Mouse (Mus musculus): Measurements from ENCODE around the gene Ncoa7. TPM values are rescaled to one million over a fixed set of nuclear protein-coding genes. Genes with fewer than 3 reads are reported as not detected.
"Not testable (repeated sequence)": the region's sequence is repeated elsewhere in the genome, so short reads cannot be mapped to it uniquely, and the experiment has no call there.

Gene Ncoa7
- total and polyA plus RNA-seq, 2 experiments from 2014 or later = 1.3 to 6.5 TPM

- H3K27me3 ChIP-seq (ENCODE audit: control insufficient read depth, insufficient read depth, low read length) = no peaks in the 10 kb centered on the region
- WGBS = 69% methylated on average over 2 of the region's 2 CpGs
- DNase-seq (ENCODE audit: low spot score) (no peak), ATAC-seq (ENCODE audit: insufficient read depth, low read depth) (no peak)
- no peaks in the 10 kb centered on the region for H3K9me3 ChIP-seq (replicated peaks; ENCODE audit: control insufficient read depth, low read length)
- TF ChIP-seq CTCF (IDR thresholded peaks at IDR 0.05; ENCODE audit: low read depth) (no peak), EP300 (IDR thresholded peaks at IDR 0.05; ENCODE audit: low read depth) (no peak)
- H3K36me3 ChIP-seq (replicated peaks; ENCODE audit: control insufficient read depth, insufficient read depth, low read length) = peaks cover 9% of the 10 kb centered on the region
- no peak overlapping the region for H3K9ac ChIP-seq (replicated peaks; ENCODE audit: low read depth, low read length)
- H3K4me3 ChIP-seq (ENCODE audit: low read depth, low read length) = no peak overlapping the region
- H3K27ac ChIP-seq (ENCODE audit: low read depth) = no peak overlapping the region
- H3K4me2 ChIP-seq (ENCODE audit: low read depth, low read length) = no peak overlapping the region
- H3K4me1 ChIP-seq (ENCODE audit: control insufficient read depth, insufficient read depth) = no peaks in the 10 kb centered on the region
Measured at GRCm38 (mm10) chr10:30647681-30648080, 155.4 kb downstream of the Ncoa7 start.

DNA sequence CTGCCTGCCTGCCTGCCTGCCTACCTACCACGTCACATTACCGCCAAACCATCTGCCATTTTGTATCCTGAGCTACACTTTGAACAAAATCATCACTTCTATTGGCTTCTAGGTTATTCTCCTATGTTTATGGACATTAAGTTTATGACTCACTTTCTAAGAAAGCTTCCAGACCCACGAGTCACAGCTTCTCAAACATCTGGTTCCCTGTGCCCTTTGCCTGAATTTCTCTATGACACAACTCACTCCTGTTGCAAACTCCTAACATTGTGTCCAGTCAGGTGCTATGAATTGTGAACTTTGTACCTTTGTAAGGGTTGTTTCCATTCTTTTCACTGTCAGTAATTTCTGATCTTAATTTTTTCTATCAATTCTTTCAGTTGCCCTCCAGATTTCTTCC, 164.9 kb downstream of the Ncoa7 start:
- H3K36me3 ChIP-seq (replicated peaks; ENCODE audit: control insufficient read depth, insufficient read depth, low read length) = no peaks in the 10 kb centered on the region
- no peak overlapping the region for H3K4me2 ChIP-seq (ENCODE audit: low read depth, low read length)
- H3K27me3 ChIP-seq (ENCODE audit: control insufficient read depth, insufficient read depth, low read length) = no peaks in the 10 kb centered on the region
- WGBS = 82% methylated on average over 3 of the region's 3 CpGs
- no peak for DNase-seq (ENCODE audit: low spot score)
- ATAC-seq (ENCODE audit: insufficient read depth, low read depth) = no peak
- no peak overlapping the region for H3K9ac ChIP-seq (replicated peaks; ENCODE audit: low read depth, low read length)
- TF ChIP-seq CTCF (IDR thresholded peaks at IDR 0.05; ENCODE audit: low read depth) (no peak), EP300 (IDR thresholded peaks at IDR 0.05; ENCODE audit: low read depth) (no peak)
- H3K4me1 ChIP-seq (ENCODE audit: control insufficient read depth, insufficient read depth) = no peaks in the 10 kb centered on the region
- no peak overlapping the region for H3K4me3 ChIP-seq (ENCODE audit: low read depth, low read length)
- no peak overlapping the region for H3K27ac ChIP-seq (ENCODE audit: low read depth)
- no peaks in the 10 kb centered on the region for H3K9me3 ChIP-seq (replicated peaks; ENCODE audit: control insufficient read depth, low read length)

- H3K27ac ChIP-seq (ENCODE audit: low read depth); H3K4me1 ChIP-seq (ENCODE audit: control insufficient read depth, insufficient read depth); H3K9me3 ChIP-seq (replicated peaks; ENCODE audit: control insufficient read depth, low read length); H3K4me2 ChIP-seq (ENCODE audit: low read depth, low read length); H3K27me3 ChIP-seq (ENCODE audit: control insufficient read depth, insufficient read depth, low read length); H3K36me3 ChIP-seq (replicated peaks; ENCODE audit: control insufficient read depth, insufficient read depth, low read length); DNase-seq (ENCODE audit: low spot score); ATAC-seq (ENCODE audit: insufficient read depth, low read depth); H3K4me3 ChIP-seq (ENCODE audit: low read depth, low read length); H3K9ac ChIP-seq (replicated peaks; ENCODE audit: low read depth, low read length): not testable (repeated sequence)
- WGBS = 77% methylated on average over 1 of the region's 1 CpGs
Measured at GRCm38 (mm10) chr10:30636474-30637154, 166.5 kb downstream of the Ncoa7 start.

GRCm38 (mm10) chr10:30632718-30633117, 170.4 kb downstream of the Ncoa7 start:
- 80% methylated on average over 1 of the region's 1 CpGs for WGBS
- no peak for ATAC-seq (ENCODE audit: insufficient read depth, low read depth)

GRCm38 (mm10) chr10:30629977-30630376, 173.1 kb downstream of the Ncoa7 start:
- TF ChIP-seq EP300 (IDR thresholded peaks at IDR 0.05; ENCODE audit: low read depth) (no peak), CTCF (IDR thresholded peaks at IDR 0.05; ENCODE audit: low read depth) (no peak)
- Histone ChIP-seq H3K4me2 (ENCODE audit: low read depth, low read length) (no peak overlapping the region), H3K36me3 (replicated peaks; ENCODE audit: control insufficient read depth, insufficient read depth, low read length) (no peaks in the 10 kb centered on the region), H3K4me3 (ENCODE audit: low read depth, low read length) (no peak overlapping the region), H3K27me3 (ENCODE audit: control insufficient read depth, insufficient read depth, low read length) (no peaks in the 10 kb centered on the region), H3K9ac (replicated peaks; ENCODE audit: low read depth, low read length) (no peak overlapping the region), H3K27ac (ENCODE audit: low read depth) (no peak overlapping the region), H3K9me3 (replicated peaks; ENCODE audit: control insufficient read depth, low read length) (no peaks in the 10 kb centered on the region), H3K4me1 (ENCODE audit: control insufficient read depth, insufficient read depth) (no peaks in the 10 kb centered on the region)
- ATAC-seq (ENCODE audit: insufficient read depth, low read depth) (no peak), DNase-seq (ENCODE audit: low spot score) (no peak)

More at GRCm38 (mm10) chr10:30632718-30633117, 170.4 kb downstream of the Ncoa7 start:
- H3K4me3 ChIP-seq (ENCODE audit: low read depth, low read length) = no peak overlapping the region
- H3K9me3 ChIP-seq (replicated peaks; ENCODE audit: control insufficient read depth, low read length) = no peaks in the 10 kb centered on the region
- no peaks in the 10 kb centered on the region for H3K4me1 ChIP-seq (ENCODE audit: control insufficient read depth, insufficient read depth)
- H3K27ac ChIP-seq (ENCODE audit: low read depth) = no peak overlapping the region
- H3K9ac ChIP-seq (replicated peaks; ENCODE audit: low read depth, low read length) = no peak overlapping the region
- no peaks in the 10 kb centered on the region for H3K27me3 ChIP-seq (ENCODE audit: control insufficient read depth, insufficient read depth, low read length)
- H3K36me3 ChIP-seq (replicated peaks; ENCODE audit: control insufficient read depth, insufficient read depth, low read length) = no peaks in the 10 kb centered on the region
- H3K4me2 ChIP-seq (ENCODE audit: low read depth, low read length) = no peak overlapping the region
- TF ChIP-seq CTCF (IDR thresholded peaks at IDR 0.05; ENCODE audit: low read depth) (no peak), EP300 (IDR thresholded peaks at IDR 0.05; ENCODE audit: low read depth) (no peak)
- DNase-seq (ENCODE audit: low spot score) = no peak

- Histone ChIP-seq H3K36me3 (replicated peaks; ENCODE audit: control insufficient read depth, insufficient read depth, low read length) (no peaks in the 10 kb centered on the region), H3K27ac (ENCODE audit: low read depth) (no peak within 1 kb of the TSS), H3K4me1 (ENCODE audit: control insufficient read depth, insufficient read depth) (no peaks in the 10 kb centered on the region), H3K4me2 (ENCODE audit: low read depth, low read length) (no peak within 1 kb of the TSS), H3K9me3 (replicated peaks; ENCODE audit: control insufficient read depth, low read length) (no peaks in the 10 kb centered on the region), H3K4me3 (ENCODE audit: low read depth, low read length) (no peak within 1 kb of the TSS), H3K27me3 (ENCODE audit: control insufficient read depth, insufficient read depth, low read length) (no peaks in the 10 kb centered on the region), H3K9ac (replicated peaks; ENCODE audit: low read depth, low read length) (no peak within 1 kb of the TSS)
- TF ChIP-seq CTCF (IDR thresholded peaks at IDR 0.05; ENCODE audit: low read depth) (no peak), EP300 (IDR thresholded peaks at IDR 0.05; ENCODE audit: low read depth) (no peak)
- ATAC-seq (ENCODE audit: insufficient read depth, low read depth) (no peak), DNase-seq (ENCODE audit: low spot score) (no peak)
- WGBS = 78% methylated on average over 3 of the region's 3 CpGs
Measured at GRCm38 (mm10) chr10:30629513-30629912, 173.6 kb downstream of the Ncoa7 start, which contains the start of gene Hint3. Gene Hint3 (minus strand): TSS chr10:30629632.

DNA sequence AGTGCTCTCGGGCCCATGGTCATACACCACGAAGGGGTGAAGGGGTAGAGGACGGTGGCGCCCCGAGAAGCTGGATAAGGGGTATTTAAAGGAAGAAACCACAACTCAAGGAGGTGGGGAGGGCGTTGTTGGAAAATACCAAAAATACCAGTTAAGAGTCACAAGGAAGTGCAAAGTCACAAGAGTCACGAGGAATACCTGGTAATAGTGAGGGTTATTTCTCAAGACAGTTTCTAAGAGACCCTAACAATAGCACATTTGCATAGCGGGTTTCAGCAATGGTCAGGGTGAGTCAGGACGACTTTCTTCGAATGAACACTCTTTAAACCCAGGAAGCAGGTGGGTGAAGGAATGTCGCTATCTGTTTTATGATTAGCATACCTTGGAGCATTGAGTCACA, 174.7 kb downstream of the Ncoa7 start:
- H3K4me3 ChIP-seq (ENCODE audit: low read depth, low read length); H3K27ac ChIP-seq (ENCODE audit: low read depth); DNase-seq (ENCODE audit: low spot score); H3K36me3 ChIP-seq (replicated peaks; ENCODE audit: control insufficient read depth, insufficient read depth, low read length); H3K4me1 ChIP-seq (ENCODE audit: control insufficient read depth, insufficient read depth); H3K4me2 ChIP-seq (ENCODE audit: low read depth, low read length); ATAC-seq (ENCODE audit: insufficient read depth, low read depth); H3K9ac ChIP-seq (replicated peaks; ENCODE audit: low read depth, low read length); H3K27me3 ChIP-seq (ENCODE audit: control insufficient read depth, insufficient read depth, low read length); H3K9me3 ChIP-seq (replicated peaks; ENCODE audit: control insufficient read depth, low read length): not testable (repeated sequence)
- WGBS = 88% methylated on average over 11 of the region's 11 CpGs

All from heart, postnatal 0 days (tissue).